Mouse (Mus musculus): ENCODE data around the gene Isoc2a.

Gene Isoc2a

GRCm38 (mm10) chr7:4915669-4916416 is 38.9 kb downstream of the Isoc2a start:
- DNase-seq (ENCODE audit: low spot score in 2 of 2): no peak

- DNase-seq (ENCODE audit: low spot score in 2 of 2): no peak
These were observed 40.5 kb downstream of the Isoc2a start for GRCm38 (mm10) chr7:4917494-4917893.

- DNase-seq (ENCODE audit: low spot score in 2 of 2): no peak
These were observed 41.7 kb downstream of the Isoc2a start for GRCm38 (mm10) chr7:4918681-4919080.

GRCm38 (mm10) chr7:4919096-4919495 is 42.1 kb downstream of the Isoc2a start:
- no peak for DNase-seq (ENCODE audit: low spot score in 2 of 2)

GRCm38 (mm10) chr7:4919971-4920370 is 43.0 kb downstream of the Isoc2a start:
- no peak for DNase-seq (ENCODE audit: low spot score in 2 of 2)

DNA sequence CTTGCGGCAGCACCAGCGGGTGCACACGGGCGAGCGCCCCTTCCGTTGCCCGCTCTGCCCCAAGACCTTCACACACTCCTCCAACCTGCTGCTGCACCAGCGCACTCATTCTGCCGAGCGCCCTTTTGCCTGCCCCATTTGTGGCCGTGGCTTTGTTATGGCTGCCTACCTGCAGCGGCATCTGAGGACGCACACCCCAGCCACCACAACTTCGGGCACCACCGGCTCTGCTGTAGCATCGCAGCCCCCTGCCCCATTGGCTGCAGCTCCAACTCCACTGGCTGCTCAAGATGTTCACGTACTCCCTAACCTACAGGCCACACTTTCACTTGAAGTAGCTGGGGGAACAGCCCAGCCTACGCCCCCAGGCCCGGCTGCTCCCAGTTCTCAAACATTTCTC is 43.5 kb downstream of the Isoc2a start:
- DNase-seq (ENCODE audit: low spot score in 2 of 2): no peak

GRCm38 (mm10) chr7:4920976-4921823 is 44.2 kb downstream of the Isoc2a start:
- no peak for DNase-seq (ENCODE audit: low spot score in 2 of 2)

DNA sequence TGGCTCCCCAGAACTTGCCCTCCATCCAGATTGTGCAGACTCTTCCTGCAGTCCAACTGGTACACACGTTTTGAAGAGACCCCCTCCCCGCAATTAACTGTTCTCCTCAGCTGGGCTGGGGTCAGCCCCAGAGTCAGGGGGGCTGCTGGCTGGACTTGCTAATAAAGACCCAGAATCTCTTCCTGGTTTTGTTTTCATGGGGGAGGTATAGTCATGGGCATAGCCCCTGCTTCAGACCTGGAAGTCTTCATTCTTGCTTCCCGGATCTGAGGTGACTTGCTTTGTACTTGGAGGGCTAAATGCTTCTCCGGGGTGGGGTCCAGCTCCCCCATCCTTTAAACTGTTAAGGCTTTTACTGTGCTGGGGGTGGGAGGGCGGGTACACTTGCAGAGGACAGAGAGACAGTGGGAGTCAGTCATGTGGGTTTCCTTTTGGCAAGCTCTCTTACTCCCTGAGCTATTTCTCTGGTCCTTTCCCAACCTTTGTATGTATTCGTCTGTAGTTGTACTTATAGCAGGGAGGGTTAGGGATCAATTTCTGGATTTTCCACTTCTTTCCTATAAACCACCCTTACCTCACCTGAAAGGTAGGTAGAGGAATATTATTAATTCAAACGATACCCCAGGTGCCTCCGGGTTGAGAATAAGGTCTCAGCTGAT is 45.0 kb downstream of the Isoc2a start, which contains the start of gene Nat14:
Gene Nat14 (plus strand): TSS at position 205 of the 659 bp plus-strand sequence.
- no peak for DNase-seq (ENCODE audit: low spot score in 2 of 2)

DNA sequence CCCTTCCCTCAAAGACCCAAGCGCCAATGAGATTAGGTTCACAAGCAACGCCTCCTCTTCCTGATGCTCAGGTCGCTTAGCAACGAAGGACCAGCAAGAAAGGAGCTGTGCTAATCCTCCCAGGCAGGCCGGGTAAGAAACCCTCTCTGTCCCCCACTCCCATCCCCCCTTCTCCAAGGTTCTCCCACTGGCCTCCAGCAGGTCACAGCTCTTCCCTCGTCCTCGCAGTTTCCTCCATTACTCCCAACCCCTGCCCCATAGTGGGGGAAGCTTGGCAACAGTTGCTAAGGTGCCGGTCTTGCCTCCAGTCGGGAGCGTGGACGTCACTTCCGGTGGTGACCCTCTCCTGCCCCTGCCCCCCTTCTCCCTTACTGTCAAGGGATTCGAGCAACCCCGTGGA is 45.6 kb downstream of the Isoc2a start:
- peak; percentile 77 to 80 for DNase-seq (ENCODE audit: low spot score in 2 of 2)

GRCm38 (mm10) chr7:4922931-4923565 is 46.1 kb downstream of the Isoc2a start:
- peak; percentile 65 to 67 for DNase-seq (ENCODE audit: low spot score in 2 of 2)

GRCm38 (mm10) chr7:4923586-4924364 is 46.8 kb downstream of the Isoc2a start:
- DNase-seq (ENCODE audit: low spot score in 2 of 2): no peak

DNA sequence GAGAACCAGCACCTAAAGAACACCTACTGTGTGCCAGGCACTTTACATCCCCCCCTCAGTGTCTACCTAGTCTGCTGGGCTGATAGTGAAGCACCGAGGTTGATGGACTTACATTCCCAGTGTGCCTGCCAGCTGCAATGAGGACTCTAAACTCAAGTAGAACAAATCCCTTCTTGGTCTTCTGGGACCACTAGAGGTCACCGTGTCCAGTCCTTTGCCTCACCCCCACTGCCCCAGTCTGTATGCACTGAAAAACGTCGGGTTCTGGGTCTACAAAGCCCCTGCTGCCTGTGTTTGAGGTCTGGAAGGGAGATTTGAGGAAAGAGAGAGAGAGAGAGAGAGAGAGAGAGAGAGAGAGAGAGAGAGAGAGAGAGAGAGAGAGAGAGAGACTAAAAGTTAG is 47.5 kb downstream of the Isoc2a start:
- no peak for DNase-seq (ENCODE audit: low spot score in 2 of 2)

GRCm38 (mm10) chr7:4924891-4925301 is 47.9 kb downstream of the Isoc2a start:
- DNase-seq (ENCODE audit: low spot score in 2 of 2): no peak

GRCm38 (mm10) chr7:4925441-4926381 is 48.8 kb downstream of the Isoc2a start, which contains the start of gene Ssc5d:
Gene Ssc5d, plus strand, starts transcription at chr7:4925785.
- DNase-seq (ENCODE audit: low spot score in 2 of 2): no peak

DNA sequence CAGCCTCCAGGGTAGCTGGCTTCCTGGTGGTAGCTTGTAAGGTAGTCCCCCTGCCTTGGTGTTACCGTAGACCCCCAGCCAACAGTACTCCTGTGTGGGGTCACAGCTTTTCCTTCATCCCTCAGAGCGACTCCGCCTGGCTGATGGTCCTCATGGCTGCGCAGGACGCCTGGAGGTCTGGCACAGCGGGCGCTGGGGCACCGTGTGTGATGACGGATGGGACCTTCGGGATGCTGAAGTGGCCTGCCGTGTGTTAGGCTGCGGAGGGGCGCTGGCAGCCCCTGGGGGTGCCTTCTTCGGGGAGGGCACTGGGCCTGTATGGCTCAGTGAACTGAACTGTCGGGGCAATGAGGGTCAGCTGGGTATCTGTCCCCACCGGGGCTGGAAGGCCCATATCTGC is 49.9 kb downstream of the Isoc2a start:
- DNase-seq (ENCODE audit: low spot score in 2 of 2): no peak

DNA sequence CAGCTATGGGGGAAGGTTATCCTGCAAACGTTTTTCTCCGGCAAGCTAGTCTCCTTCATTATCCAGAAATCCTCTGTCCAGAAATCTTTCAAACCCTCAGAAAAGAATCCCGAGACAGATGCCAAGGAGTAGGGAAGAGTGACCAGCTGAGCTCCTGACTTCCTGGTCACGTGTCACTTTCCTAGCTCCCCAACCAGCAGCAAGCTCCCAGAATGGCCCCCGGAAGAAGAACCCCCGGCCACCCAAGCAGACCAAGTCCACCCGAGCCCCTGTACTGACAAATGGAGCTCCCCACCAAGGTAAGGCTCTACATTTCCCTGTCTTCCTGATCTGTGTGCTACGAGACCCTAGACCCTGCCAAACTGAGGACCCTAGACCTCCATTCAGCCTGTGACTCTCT is 50.8 kb downstream of the Isoc2a start:
- no peak for DNase-seq (ENCODE audit: low spot score in 2 of 2)

DNA sequence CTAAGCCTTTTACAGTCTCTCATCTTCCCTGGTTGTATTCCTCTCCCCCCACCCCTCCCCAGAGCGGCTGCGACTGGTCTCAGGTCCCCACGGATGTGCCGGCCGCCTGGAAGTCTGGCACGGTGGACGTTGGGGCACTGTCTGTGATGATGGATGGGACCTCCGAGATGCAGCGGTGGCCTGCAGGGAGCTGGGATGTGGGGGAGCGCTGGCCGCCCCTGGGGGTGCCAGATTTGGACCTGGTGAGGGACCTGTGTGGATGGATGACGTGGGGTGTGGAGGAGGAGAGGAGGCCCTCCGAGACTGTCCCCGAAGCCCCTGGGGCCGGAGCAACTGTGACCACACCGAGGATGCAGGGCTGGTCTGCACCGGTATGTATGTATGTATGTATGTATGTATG is 51.4 kb downstream of the Isoc2a start:
- DNase-seq (ENCODE audit: low spot score in 2 of 2): no peak

DNA sequence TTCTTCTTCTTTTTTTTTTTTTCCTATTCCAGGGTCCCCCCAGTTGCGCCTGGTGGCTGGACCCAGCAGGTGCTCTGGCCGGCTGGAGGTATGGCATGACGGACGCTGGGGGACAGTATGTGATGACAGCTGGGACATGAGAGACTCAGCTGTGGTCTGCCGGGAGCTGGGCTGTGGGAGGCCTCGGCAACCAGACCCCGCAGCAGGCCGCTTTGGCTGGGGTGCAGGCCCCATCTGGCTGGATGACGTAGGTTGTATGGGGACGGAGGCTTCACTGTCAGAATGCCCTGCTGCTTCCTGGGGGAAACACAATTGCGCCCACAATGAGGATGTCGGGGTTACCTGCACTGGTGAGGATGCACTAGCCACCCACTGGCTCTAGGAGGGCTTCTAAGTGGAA is 56.1 kb downstream of the Isoc2a start:
- no peak for DNase-seq (ENCODE audit: low spot score in 2 of 2)

GRCm38 (mm10) chr7:4934160-4934914 is 57.4 kb downstream of the Isoc2a start:
- DNase-seq (ENCODE audit: low spot score in 2 of 2): no peak
